Mouse (Mus musculus) CH12.LX (cell line): ENCODE measurements at regions not wholly inside any gene's neighbourhood (a gene's known extent, or its start where the extent isn't known, plus 50 kb on each side); places are given as distances from the start of the nearest gene placed in this dataset.

ENCODE experiments used
- DNase-seq: peaks from one replicate; pipeline ENCODE4 v3.0.0-alpha.2; 2013; ENCODE audit errors: extremely low read depth
- H3K27ac ChIP-seq: 2 replicates; pipeline ENCODE4 v1.5.1; 2012; ENCODE audit warnings: low read depth, mild to moderate bottlenecking, control low read depth, moderate library complexity; ENCODE audit not compliant: insufficient read depth
- H3K27me3 ChIP-seq: replicated peaks from 2 replicates; pipeline ENCODE3; 2012; ENCODE audit warnings: inconsistent platforms
- H3K36me3 ChIP-seq, 2 experiments: replicated peaks in 1 of 2; 2 replicates each; pipeline versions ENCODE3 to v1.6.1; 2012; ENCODE audit warnings: inconsistent platforms in 1 of 2, low read length in 1 of 2, mild to moderate bottlenecking in 1 of 2, mixed read lengths in 1 of 2, moderate library complexity in 1 of 2; ENCODE audit not compliant: control insufficient read depth in 1 of 2, insufficient read depth in 1 of 2
- H3K4me1 ChIP-seq, 2 experiments: 2 replicates each; pipeline ENCODE4 v1.6.1; 2012; ENCODE audit warnings: inconsistent platforms in 1 of 2, moderate library complexity in 1 of 2; ENCODE audit not compliant: insufficient read depth in 2 of 2, control insufficient read depth in 1 of 2
- H3K4me2 ChIP-seq: 2 replicates; pipeline ENCODE4 v1.6.1; 2012; ENCODE audit warnings: low read depth, mild to moderate bottlenecking, control low read depth; ENCODE audit not compliant: poor library complexity, insufficient read depth, severe bottlenecking
- H3K4me3 ChIP-seq, 3 experiments: fragments of 150-350 bp in 1 of 3; sonication (generic) in 1 of 3; replicated peaks in 1 of 3; 2 replicates each; pipeline versions ENCODE3 to v1.5.1; 2011 to 2012; ENCODE audit warnings: low read depth in 2 of 3, low read length in 2 of 3, mild to moderate bottlenecking in 2 of 3, moderate library complexity in 2 of 3, control low read depth in 1 of 3, improper control_type of control experiment in 1 of 3, inconsistent platforms in 1 of 3, mixed read lengths in 1 of 3; ENCODE audit not compliant: poor library complexity in 1 of 3
- H3K79me2 ChIP-seq: replicated peaks from 2 replicates; pipeline ENCODE4 v1.6.1; 2012; ENCODE audit warnings: mild to moderate bottlenecking, moderate library complexity; ENCODE audit not compliant: control insufficient read depth, poor library complexity, insufficient read depth, severe bottlenecking; ENCODE audit errors: extremely low read depth
- H3K9ac ChIP-seq: 2 replicates; pipeline ENCODE4 v1.6.1; 2012; ENCODE audit warnings: low read depth, mild to moderate bottlenecking, control low read depth, moderate library complexity; ENCODE audit not compliant: insufficient read depth
- H3K9me3 ChIP-seq: replicated peaks from 2 replicates; pipeline ENCODE3; 2012; ENCODE audit warnings: low read length, inconsistent platforms, mixed read lengths
- BHLHE40 ChIP-seq: IDR thresholded peaks from 2 replicates; pipeline ENCODE4 v1.6.1; 2011; ENCODE audit warnings: mild to moderate bottlenecking, low read depth, low read length, improper control_type of control experiment
- CHD1 ChIP-seq: IDR thresholded peaks from 2 replicates; pipeline ENCODE4 v1.6.1; 2012; ENCODE audit warnings: low read depth, low read length, improper control_type of control experiment, inconsistent platforms
- CTCF ChIP-seq, 2 experiments: IDR thresholded peaks in 1 of 2; conservative IDR thresholded peaks in 1 of 2; 2 replicates each; pipeline ENCODE4 v1.5.1; 2011 to 2012; ENCODE audit warnings: low read depth in 2 of 2, low read length in 2 of 2, improper control_type of control experiment in 1 of 2, inconsistent platforms in 1 of 2, mild to moderate bottlenecking in 1 of 2, moderate library complexity in 1 of 2
- EP300 ChIP-seq: IDR thresholded peaks from 2 replicates; pipeline ENCODE4 v1.6.1; 2011; ENCODE audit warnings: low read length, improper control_type of control experiment
- HCFC1 ChIP-seq: IDR thresholded peaks from 2 replicates; pipeline ENCODE4 v1.6.1; 2012; ENCODE audit warnings: low read depth, mild to moderate bottlenecking, inconsistent platforms, low read length, improper control_type of control experiment
- JUND ChIP-seq: conservative IDR thresholded peaks from 2 replicates; pipeline ENCODE4 v1.6.1; 2011; ENCODE audit warnings: low read depth, low read length, improper control_type of control experiment
- MAX ChIP-seq: IDR thresholded peaks from 2 replicates; pipeline ENCODE4 v1.6.1; 2011; ENCODE audit warnings: low read length, improper control_type of control experiment
- MAZ ChIP-seq: IDR thresholded peaks from 2 replicates; pipeline ENCODE4 v1.6.1; 2012; ENCODE audit warnings: low read depth, mild to moderate bottlenecking, inconsistent platforms, low read length, improper control_type of control experiment, moderate library complexity
- MYC ChIP-seq: IDR thresholded peaks from 2 replicates; pipeline ENCODE4 v1.6.1; 2011; ENCODE audit warnings: low read depth, mild to moderate bottlenecking, improper control_type of control experiment, low read length
- NELFE ChIP-seq: IDR thresholded peaks from 2 replicates; pipeline ENCODE4 v1.6.1; 2011; ENCODE audit warnings: low read depth, low read length, improper control_type of control experiment
- PAX5 ChIP-seq: IDR thresholded peaks from 2 replicates; pipeline ENCODE4 v1.6.1; 2012; ENCODE audit warnings: low read length, inconsistent platforms, mixed read lengths
- POLR2A ChIP-seq: IDR thresholded peaks from 2 replicates; pipeline ENCODE4 v1.6.1; 2011; ENCODE audit warnings: low read depth, mild to moderate bottlenecking, improper control_type of control experiment, low read length
- POLR2AphosphoS2 ChIP-seq: IDR thresholded peaks from 2 replicates; pipeline ENCODE4 v1.6.1; 2011; ENCODE audit warnings: low read depth, low read length, improper control_type of control experiment
- RAD21 ChIP-seq: IDR thresholded peaks from 2 replicates; pipeline ENCODE4 v1.6.1; 2011; ENCODE audit warnings: low read depth, mild to moderate bottlenecking, low read length, improper control_type of control experiment, moderate library complexity
- RCOR1 ChIP-seq: conservative IDR thresholded peaks from 2 replicates; pipeline ENCODE4 v1.6.1; 2012; ENCODE audit warnings: low read depth, mild to moderate bottlenecking, inconsistent platforms, low read length, improper control_type of control experiment
- SMC3 ChIP-seq: IDR thresholded peaks from 2 replicates; pipeline ENCODE4 v1.6.1; 2011; ENCODE audit warnings: low read depth, low read length, improper control_type of control experiment
- TCF12 ChIP-seq: IDR thresholded peaks from 2 replicates; pipeline ENCODE4 v1.6.1; 2014; ENCODE audit warnings: low read depth, mild to moderate bottlenecking, inconsistent platforms, low read length, improper control_type of control experiment
- UBTF ChIP-seq: IDR thresholded peaks from 2 replicates; pipeline ENCODE4 v1.6.1; 2012; ENCODE audit warnings: low read depth, mild to moderate bottlenecking, inconsistent platforms, low read length, improper control_type of control experiment, moderate library complexity
- ZNF384 ChIP-seq: IDR thresholded peaks from 2 replicates; pipeline ENCODE4 v1.6.1; 2012; ENCODE audit warnings: low read depth, low read length, improper control_type of control experiment, inconsistent platforms
- dilution Hi-C: fragments of 300-500 bp; cut with MboI; formaldehyde crosslinking; loops from 2 replicates; pipeline ENCODE4 v1.14.3; 2020; ENCODE audit warnings: low sequenced_read_pairs; ENCODE audit not compliant: extremely low pct_unique_long_range_greater_than_20kb, extremely low pct_ligation_motif_present
- in situ Hi-C: fragments of 300-500 bp; cut with MboI; formaldehyde crosslinking; loops from 3 replicates; pipeline ENCODE4 v1.14.3; 2019; ENCODE audit warnings: low sequenced_read_pairs, low pct_ligation_motif_present, low pct_unique_long_range_greater_than_20kb, mixed read lengths

DNA sequence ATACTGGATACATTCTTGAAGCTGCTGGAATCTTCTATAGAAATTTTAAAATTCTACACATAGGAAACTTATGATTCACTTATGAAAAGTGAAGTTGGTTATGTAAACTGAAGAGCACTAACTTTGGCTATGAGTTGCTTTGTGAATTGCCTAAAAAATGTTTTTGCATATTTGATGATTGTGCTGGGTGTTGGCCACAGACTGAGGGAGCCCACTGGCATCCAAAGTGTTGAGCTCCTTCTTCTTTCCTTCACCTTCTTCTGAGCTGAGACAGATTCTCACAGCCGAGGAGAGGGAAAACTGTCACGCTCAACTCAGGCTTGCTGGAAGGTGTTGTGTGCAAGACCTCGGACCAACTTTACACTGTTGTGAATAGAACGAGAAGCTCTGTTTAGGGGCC lies 243.7 kb downstream of the Gm10260 start:
- Histone ChIP-seq H3K4me3 (no peak overlapping the region), H3K36me3 (peaks cover 0 to 11% of the 10 kb centered on the region in 2 experiments), H3K27ac (no peak overlapping the region), H3K4me1 (no peaks in the 10 kb centered on the region), H3K9ac (no peak overlapping the region), H3K9me3 (peaks cover 26% of the 10 kb centered on the region), H3K27me3 (no peaks in the 10 kb centered on the region), H3K4me2 (no peak overlapping the region), H3K79me2 (no peaks in the 10 kb centered on the region)
- no peak for DNase-seq
- in situ Hi-C loops = no loop called here
- TF ChIP-seq EP300 (no peak), UBTF (no peak), MAZ (no peak), POLR2AphosphoS2 (no peak), MAX (no peak), CHD1 (no peak), RAD21 (no peak), NELFE (no peak), BHLHE40 (no peak), MYC (no peak), POLR2A (no peak), JUND (no peak), ZNF384 (no peak), TCF12 (no peak)
- dilution Hi-C loops = no loop called here

DNA sequence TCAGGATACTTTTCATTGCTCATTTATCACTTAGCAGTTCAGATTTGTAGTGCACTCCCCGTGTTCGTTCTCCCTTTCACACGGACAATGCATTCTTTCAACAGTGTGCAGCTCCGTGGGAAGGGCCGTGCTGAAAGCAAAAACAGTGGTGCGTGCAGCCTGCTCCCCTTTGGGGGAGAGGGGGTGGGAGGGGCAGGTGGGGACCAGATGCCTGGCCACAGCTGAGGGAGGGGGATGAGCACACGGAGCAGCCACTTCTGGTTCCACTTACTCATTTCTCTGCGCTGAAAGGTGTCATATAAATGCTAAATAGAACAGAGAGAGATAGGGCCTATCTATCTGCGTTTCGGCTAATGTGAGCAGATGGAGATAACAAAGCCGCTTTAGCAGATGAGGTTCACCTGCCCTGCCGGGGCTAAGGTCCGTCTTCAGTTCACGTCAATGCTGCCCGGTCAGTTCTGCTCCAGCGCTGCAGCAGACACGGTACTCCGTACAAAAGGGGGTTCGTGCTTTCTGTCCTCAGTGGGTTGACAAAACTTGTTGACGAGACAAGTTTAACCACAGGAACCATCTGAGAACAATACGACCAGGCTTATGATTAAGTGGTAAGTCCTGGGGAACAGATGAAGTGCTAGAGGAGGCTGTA lies 245.9 kb downstream of the Gm10260 start:
- Histone ChIP-seq H3K27ac (no peak overlapping the region), H3K4me1 (no peaks in the 10 kb centered on the region), H3K9me3 (peaks cover 27% of the 10 kb centered on the region), H3K4me2 (no peak overlapping the region), H3K4me3 (no peak overlapping the region), H3K79me2 (no peaks in the 10 kb centered on the region), H3K36me3 (peaks cover 0 to 23% of the 10 kb centered on the region in 2 experiments)
- DNase-seq = no peak
- in situ Hi-C loops = no loop called here
- no peak for TF ChIP-seq CTCF (conservative IDR thresholded peaks at IDR 0.05 in 1 of 2, IDR thresholded peaks at IDR 0.05 in 1 of 2; ENCODE audit: low read depth in 2 of 2, low read length in 2 of 2)
- no peak for TF ChIP-seq HCFC1
- no peak for TF ChIP-seq RCOR1
- TF ChIP-seq SMC3 = no peak
- no peak for TF ChIP-seq RAD21
- no peak for TF ChIP-seq NELFE
- TF ChIP-seq TCF12 = no peak
- no peak for TF ChIP-seq POLR2AphosphoS2
- no peak for TF ChIP-seq PAX5
- TF ChIP-seq, all 38 proteins: peak for 0
- Histone ChIP-seq H3K27me3 (no peaks in the 10 kb centered on the region), H3K9ac (no peak overlapping the region)
- dilution Hi-C loops = no loop called here
